Mouse (Mus musculus) midbrain, postnatal 0 days (tissue): ENCODE results near the gene Catsperg1. TPM values are rescaled to one million over a fixed set of nuclear protein-coding genes. Genes with fewer than 3 reads are reported as not detected.

ENCODE experiments used
- ATAC-seq: fragments of 200-750 bp; cut with Nextera tagmentation; 2 replicates; pipeline ENCODE4 v1.8.0; 2017; ENCODE audit warnings: moderate number of reproducible peaks, mild to moderate bottlenecking, moderate TSS enrichment, moderate library complexity; ENCODE audit not compliant: low FRiP score
- DNase-seq: peaks from one replicate; pipeline ENCODE4 v3.0.0-alpha.2; 2015; ENCODE audit warnings: low spot score
- H3K27ac ChIP-seq: fragments of 300-500 bp; sonication (generic); 2 replicates; pipeline ENCODE4 v1.5.1; 2014; ENCODE audit warnings: low read depth, mild to moderate bottlenecking, low read length, mixed read lengths
- H3K27me3 ChIP-seq: fragments of 300-500 bp; sonication (generic); 2 replicates; pipeline ENCODE4 v1.6.1; 2014; ENCODE audit warnings: low read length, control low read depth, mixed read lengths; ENCODE audit not compliant: insufficient read depth
- H3K36me3 ChIP-seq: fragments of 300-500 bp; sonication (generic); 2 replicates; pipeline ENCODE4 v1.6.1; 2014; ENCODE audit warnings: low read length, control low read depth, mixed read lengths; ENCODE audit not compliant: insufficient read depth
- H3K4me1 ChIP-seq: fragments of 300-500 bp; sonication (generic); 2 replicates; pipeline ENCODE4 v1.6.1; 2014; ENCODE audit warnings: mild to moderate bottlenecking, control low read depth, antibody characterized with exemption, low read length, mixed read lengths; ENCODE audit not compliant: insufficient read depth
- H3K4me2 ChIP-seq: fragments of 300-500 bp; sonication (generic); 2 replicates; pipeline ENCODE4 v1.6.1; 2014; ENCODE audit warnings: low read depth, mild to moderate bottlenecking, low read length, mixed read lengths; ENCODE audit not compliant: poor library complexity, severe bottlenecking
- H3K4me3 ChIP-seq: fragments of 300-500 bp; sonication (generic); 2 replicates; pipeline ENCODE4 v1.5.1; 2014; ENCODE audit warnings: low read depth, mild to moderate bottlenecking, low read length, moderate library complexity
- H3K9ac ChIP-seq: fragments of 300-500 bp; sonication (generic); replicated peaks from 2 replicates; pipeline ENCODE4 v1.6.1; 2014; ENCODE audit warnings: mild to moderate bottlenecking, low read length, moderate library complexity, mixed read lengths; ENCODE audit not compliant: poor library complexity, severe bottlenecking
- H3K9me3 ChIP-seq: fragments of 300-500 bp; sonication (generic); 2 replicates; pipeline ENCODE4 v1.6.1; 2016; ENCODE audit warnings: low read length, control low read depth
- CTCF ChIP-seq: IDR thresholded peaks from 2 replicates; pipeline ENCODE4 v1.5.1; 2016; ENCODE audit warnings: antibody characterized with exemption, mild to moderate bottlenecking
- WGBS: fragments of 180-500 bp; shearing (Covaris S2); extraction: QIAGEN DNeasy Blood & Tissue Kit; methylation state at CpG from one replicate; pipeline ENCODE4 v1.1.7; 2014; 5-methylcytosine and 5-hydroxymethylcytosine counted together
- polyA plus RNA-seq: library from polyadenylated mRNA; unstranded; fragments of >200 nt; fragmentation: Nextera tagmentation; extraction: Ambion mirVana; gene quantifications from 2 replicates; pipeline ENCODE4 v1.2.1, GENCODE M21; 2015
- total RNA-seq: library from RNA; depleted of rRNA; stranded (reverse); fragments of >200 nt; gene quantifications from 2 replicates; pipeline ENCODE4 v1.2.3, GENCODE M21; 2014

Gene Catsperg1
- total and polyA plus RNA-seq, 2 experiments from 2014 or later = 2.9 to 3.2 TPM

GRCm38 (mm10) chr7:29170755-29171561, 42.9 kb downstream of the Catsperg1 start:
- Histone ChIP-seq H3K4me2 (peak overlapping the region; percentile 71), H3K9ac (no peak overlapping the region), H3K36me3 (peaks cover 36% of the 10 kb centered on the region), H3K9me3 (no peaks in the 10 kb centered on the region), H3K4me1 (peaks cover 11% of the 10 kb centered on the region; the same call in 1 of the 2 replicates), H3K4me3 (peak overlapping the region; percentile 77), H3K27me3 (peaks cover 25% of the 10 kb centered on the region), H3K27ac (no peak overlapping the region)
- DNase-seq = no peak
- ATAC-seq = no peak
- TF ChIP-seq CTCF = no peak
- 2% methylated on average over 43 of the region's 43 CpGs for WGBS

- ATAC-seq (peak; percentile 65), DNase-seq (peak; percentile 77)
- Histone ChIP-seq H3K27ac (peak within 1 kb of the TSS; percentile 89), H3K4me1 (peaks cover 11% of the 10 kb centered on the region; the same call in 1 of the 2 replicates), H3K9ac (peak within 1 kb of the TSS; percentile 86), H3K36me3 (peaks cover 29% of the 10 kb centered on the region), H3K9me3 (no peaks in the 10 kb centered on the region), H3K27me3 (peaks cover 25% of the 10 kb centered on the region), H3K4me3 (peak within 1 kb of the TSS; percentile 77), H3K4me2 (peak within 1 kb of the TSS; percentile 71)
- TF ChIP-seq CTCF = no peak
- WGBS = 1% methylated on average over 30 of the region's 30 CpGs
These were observed 43.6 kb downstream of the Catsperg1 start, which contains the start of the genes Ggn and Spred3 for GRCm38 (mm10) chr7:29170066-29170754. Gene Ggn (plus strand): TSS chr7:29170210. Gene Spred3 (minus strand): TSS chr7:29170411.

- peak; percentile 83 for ATAC-seq
- H3K4me1 ChIP-seq = peaks cover 11% of the 10 kb centered on the region; the same call in 1 of the 2 replicates
- H3K4me3 ChIP-seq = peak overlapping the region; percentile 77
- H3K27ac ChIP-seq = peak overlapping the region; percentile 89
- peak overlapping the region; percentile 86 for H3K9ac ChIP-seq
- TF ChIP-seq CTCF = no peak
- no peaks in the 10 kb centered on the region for H3K9me3 ChIP-seq
- DNase-seq = peak; percentile 92
- H3K4me2 ChIP-seq = peak overlapping the region; percentile 71
- peaks cover 30% of the 10 kb centered on the region for H3K36me3 ChIP-seq
- H3K27me3 ChIP-seq = peaks cover 25% of the 10 kb centered on the region
- 1% methylated on average over 35 of the region's 39 CpGs for WGBS
These were observed 44.4 kb downstream of the Catsperg1 start for GRCm38 (mm10) chr7:29169231-29170065.

GRCm38 (mm10) chr7:29168791-29169230, 45.0 kb downstream of the Catsperg1 start:
- peak; percentile 19 for TF ChIP-seq CTCF
- peak overlapping the region; percentile 86 for H3K9ac ChIP-seq
- H3K4me3 ChIP-seq = peak overlapping the region; percentile 77
- peaks cover 11% of the 10 kb centered on the region; the same call in 1 of the 2 replicates for H3K4me1 ChIP-seq
- H3K4me2 ChIP-seq = peak overlapping the region; percentile 71
- no peaks in the 10 kb centered on the region for H3K9me3 ChIP-seq
- ATAC-seq (peak; percentile 11), DNase-seq (peak; percentile 62)
- peaks cover 23% of the 10 kb centered on the region for H3K27me3 ChIP-seq
- peak overlapping the region; percentile 89 for H3K27ac ChIP-seq
- 0% methylated on average over 14 of the region's 14 CpGs for WGBS
- peaks cover 25% of the 10 kb centered on the region for H3K36me3 ChIP-seq

GRCm38 (mm10) chr7:29168121-29168695, 45.6 kb downstream of the Catsperg1 start:
- Histone ChIP-seq H3K9ac (peak overlapping the region; percentile 86), H3K27ac (peak overlapping the region; percentile 89), H3K4me2 (peak overlapping the region; percentile 71), H3K27me3 (peaks cover 17% of the 10 kb centered on the region), H3K36me3 (peaks cover 19% of the 10 kb centered on the region), H3K9me3 (no peaks in the 10 kb centered on the region), H3K4me3 (peak overlapping the region; percentile 77), H3K4me1 (peaks cover 11% of the 10 kb centered on the region; the same call in 1 of the 2 replicates)
- ATAC-seq (no peak), DNase-seq (no peak)
- WGBS = 1% methylated on average over 10 of the region's 10 CpGs
- TF ChIP-seq CTCF = no peak
